7 mouse cellular contexts compared by ENCODE assay signal in genomic region chr8:11001062-11001549, GRCm38 (mm10). TPM values are rescaled to one million over a fixed set of nuclear protein-coding genes. Genes with fewer than 3 reads are reported as not detected.
DNase-seq lines count a peak whose midpoint lies in the region; ATAC-seq lines count a peak whose summit lies in the region.

No protein-coding gene starts in this region.

- peaks cover 14% of the 10 kb centered on the region; the same call in 1 of the 2 replicates for H3K36me3 ChIP-seq in forebrain, embryonic 12.5 days (replicated peaks)
- peaks cover 13% of the 10 kb centered on the region; the same call in 1 of the 2 replicates for H3K36me3 ChIP-seq in intestine, embryonic 15.5 days
- H3K36me3 ChIP-seq in stomach, embryonic 15.5 days: peaks cover 7% of the 10 kb centered on the region; the same call in 1 of the 2 replicates

- peak overlapping the region; percentile 17; the same call in 1 of the 2 replicates for H3K9ac ChIP-seq in forebrain, embryonic 12.5 days
- peak overlapping the region; percentile 29 for H3K9ac ChIP-seq in intestine, embryonic 15.5 days
- no peak overlapping the region for H3K9ac ChIP-seq in stomach, embryonic 15.5 days

- no peaks in the 10 kb centered on the region for H3K9me3 ChIP-seq in forebrain, embryonic 12.5 days
- no peaks in the 10 kb centered on the region for H3K9me3 ChIP-seq in intestine, embryonic 15.5 days
- H3K9me3 ChIP-seq in stomach, embryonic 15.5 days: no peaks in the 10 kb centered on the region

- peak; percentile 30; the same call in 1 of the 2 replicates for ATAC-seq in forebrain, embryonic 12.5 days (ENCODE audit: low FRiP score)
- peak; percentile 44 for ATAC-seq in intestine, embryonic 15.5 days
- ATAC-seq in stomach, embryonic 15.5 days (ENCODE audit: insufficient read depth, low FRiP score, low read depth): peak; percentile 12; the same call in 1 of the 2 replicates

- H3K4me2 ChIP-seq in forebrain, embryonic 12.5 days: peak overlapping the region; percentile 93
- peak overlapping the region; percentile 85 for H3K4me2 ChIP-seq in intestine, embryonic 15.5 days (replicated peaks)
- peak overlapping the region; percentile 93 for H3K4me2 ChIP-seq in stomach, embryonic 15.5 days

- H3K27ac ChIP-seq in forebrain, embryonic 12.5 days: peak overlapping the region; percentile 47
- peak overlapping the region; percentile 6; the same call in 1 of the 2 replicates for H3K27ac ChIP-seq in intestine, embryonic 15.5 days
- peak overlapping the region; percentile 21; the same call in 1 of the 2 replicates for H3K27ac ChIP-seq in stomach, embryonic 15.5 days

- H3K4me3 ChIP-seq in forebrain, embryonic 12.5 days (replicated peaks): peak overlapping the region; percentile 83
- H3K4me3 ChIP-seq in intestine, embryonic 15.5 days (replicated peaks): peak overlapping the region; percentile 11; the same call in 1 of the 2 replicates
- peak overlapping the region; percentile 2; the same call in 1 of the 2 replicates for H3K4me3 ChIP-seq in stomach, embryonic 15.5 days (replicated peaks)

- peak; percentile 75 for DNase-seq in 416B (ENCODE audit: low read depth)
- DNase-seq in ES-CJ7 (ENCODE audit: low read depth, low spot score): peak; percentile 22
- peak; percentile 73 for DNase-seq in lung, postnatal 25 days (ENCODE audit: low spot score)
- no peak for DNase-seq in Muller cell, postnatal 12 days (ENCODE audit: inconsistent ontology term)

- 0% methylated on average over 6 of the region's 6 CpGs for WGBS in forebrain, embryonic 12.5 days
- 4% methylated on average over 6 of the region's 6 CpGs for WGBS in intestine, embryonic 15.5 days
- 5% methylated on average over 6 of the region's 6 CpGs for WGBS in stomach, embryonic 15.5 days

- peaks cover 9% of the 10 kb centered on the region; the same call in 1 of the 2 replicates for H3K27me3 ChIP-seq in forebrain, embryonic 12.5 days
- no peaks in the 10 kb centered on the region for H3K27me3 ChIP-seq in intestine, embryonic 15.5 days (replicated peaks)
- no peaks in the 10 kb centered on the region for H3K27me3 ChIP-seq in stomach, embryonic 15.5 days (replicated peaks)

- H3K4me1 ChIP-seq in forebrain, embryonic 12.5 days: peaks cover 91% of the 10 kb centered on the region
- peaks cover 55% of the 10 kb centered on the region for H3K4me1 ChIP-seq in intestine, embryonic 15.5 days (replicated peaks)
- peaks cover 80% of the 10 kb centered on the region for H3K4me1 ChIP-seq in stomach, embryonic 15.5 days

RNA-seq across cellular contexts. Expression of gene Irs2, which starts 7.2 kb away (rescaled TPM):
- 5.0 and 6.5 TPM in 2 replicates for polyA plus RNA-seq in forebrain, embryonic 12.5 days (2016; fragmentation: Nextera tagmentation; extraction: Ambion mirVana)
- polyA plus RNA-seq in intestine, embryonic 15.5 days (2015; fragmentation: Nextera tagmentation; extraction: Ambion mirVana): 6.1 and 7.2 TPM in 2 replicates
- 7.1 and 7.2 TPM in 2 replicates for polyA plus RNA-seq in stomach, embryonic 15.5 days (2015; fragmentation: Nextera tagmentation; extraction: Ambion mirVana)

Comparison
In these comparisons a context has a peak if more than half of its experiments do, and no peak if none do; other contexts are left out.
1. H3K4me3 ChIP-seq: peak in every context shown above with its lines; median percentile 83 in forebrain, embryonic 12.5 days; 11 in intestine, embryonic 15.5 days; 2 in stomach, embryonic 15.5 days.